Mouse (Mus musculus) cortical plate, adult 2 months (tissue): ENCODE measurements around the gene Chn1.

Experiments
- CTCF ChIP-seq: fragments of 200-500 bp; IDR thresholded peaks from 2 replicates; pipeline ENCODE4 v1.5.1; 2011; ENCODE audit warnings: mild to moderate bottlenecking, control low read depth, low read length; ENCODE audit not compliant: insufficient read depth; ENCODE audit errors: extremely low read depth
- POLR2A ChIP-seq: fragments of 200-500 bp; IDR thresholded peaks from 2 replicates; pipeline ENCODE4 v1.6.1; 2011; ENCODE audit warnings: mild to moderate bottlenecking, low read length, control low read depth; ENCODE audit not compliant: insufficient read depth; ENCODE audit errors: extremely low read depth

DNA sequence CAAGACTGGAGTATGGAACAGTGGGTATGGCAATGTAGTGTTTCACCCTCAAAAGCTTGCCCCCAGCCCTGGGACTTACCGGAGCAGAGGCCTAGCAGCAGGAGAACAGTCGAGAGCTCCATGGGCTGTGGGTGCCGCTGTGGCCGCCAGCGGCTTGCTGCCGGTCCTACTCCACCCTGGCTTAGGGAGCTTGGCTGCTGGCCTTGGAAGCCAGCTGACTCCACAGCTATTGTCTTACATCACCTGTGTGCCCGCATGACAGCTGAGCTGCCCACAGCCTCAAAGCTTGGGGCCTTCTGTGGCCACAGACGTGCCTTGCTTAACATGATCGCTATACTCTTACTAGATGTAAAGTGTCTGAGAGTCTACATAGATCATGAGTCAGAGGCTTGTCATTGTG lies 195.0 kb downstream of the Chn1 start, which contains the start of gene Chrna1:
- TF ChIP-seq CTCF: no peak
- no peak for TF ChIP-seq POLR2A
